Mouse (Mus musculus) telencephalon, adult 2 months (tissue): ENCODE results near the gene Pard3.

Source experiments
- DNase-seq: peaks from one replicate; pipeline ENCODE4 v3.0.0-alpha.2; 2011; ENCODE audit warnings: low read depth, low spot score

Gene Pard3

DNA sequence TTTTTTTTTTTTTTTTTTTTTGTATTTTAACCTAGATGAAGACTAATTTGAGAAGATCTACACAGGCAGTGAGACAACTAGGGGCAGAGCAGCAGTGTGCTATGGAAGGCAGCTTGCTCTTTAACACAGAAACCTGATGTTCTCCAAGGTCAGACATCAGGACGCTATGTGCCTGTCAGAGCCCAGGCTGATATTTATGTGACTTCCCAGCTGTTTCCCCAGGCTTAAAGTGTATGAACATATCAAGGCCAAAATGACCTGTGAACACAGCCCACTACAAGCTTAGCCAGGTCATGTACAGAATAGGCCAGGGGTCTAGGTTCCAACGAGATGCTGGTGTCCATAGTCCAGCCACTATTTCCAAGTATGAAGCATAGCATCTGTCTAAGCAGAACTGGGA is 482.5 kb downstream of the Pard3 start:
- no peak for DNase-seq

- no peak for DNase-seq
These were observed 487.2 kb downstream of the Pard3 start for GRCm38 (mm10) chr8:127550928-127551327.

DNA sequence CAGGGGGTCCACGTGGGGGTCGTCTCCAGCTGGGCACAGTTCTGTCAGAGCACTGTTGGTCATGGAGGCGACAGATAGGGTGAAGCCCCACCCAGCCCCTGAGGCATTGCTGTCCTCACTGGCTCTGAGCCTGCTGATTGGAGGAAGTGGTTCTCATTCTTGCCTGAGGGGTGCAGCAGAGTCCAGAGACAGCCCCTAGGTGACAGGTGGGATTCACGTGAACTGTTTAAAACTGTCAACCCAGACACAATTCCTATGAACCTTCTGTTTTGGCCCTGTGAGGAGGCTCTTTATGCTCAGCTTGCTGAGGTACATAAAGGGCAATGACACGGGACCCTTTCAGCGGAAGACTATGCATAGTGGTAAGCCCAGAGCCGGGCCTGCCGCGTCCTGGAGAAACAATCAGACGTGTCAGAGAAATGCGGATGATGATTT is 488.5 kb downstream of the Pard3 start:
- DNase-seq, result no peak

DNA sequence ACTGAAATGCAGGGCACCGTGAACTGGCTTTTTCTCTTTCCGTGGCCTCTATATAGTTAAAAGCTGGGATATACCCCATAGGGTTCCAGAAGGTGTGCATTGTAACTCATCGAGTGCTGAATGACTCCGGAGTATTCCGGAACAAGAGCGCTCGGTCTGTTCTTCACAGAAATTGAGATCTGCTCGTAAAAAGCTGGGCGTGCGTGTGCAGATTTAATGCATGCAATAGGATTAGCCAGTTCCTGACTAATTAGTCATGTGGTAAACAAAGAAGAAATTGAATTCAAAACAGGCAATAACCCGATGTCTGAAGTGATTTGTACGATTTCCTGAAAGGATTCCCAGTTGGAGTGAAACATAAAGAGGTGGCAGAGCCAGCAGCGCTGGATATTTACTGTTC is 489.1 kb downstream of the Pard3 start:
- no peak for DNase-seq

DNA sequence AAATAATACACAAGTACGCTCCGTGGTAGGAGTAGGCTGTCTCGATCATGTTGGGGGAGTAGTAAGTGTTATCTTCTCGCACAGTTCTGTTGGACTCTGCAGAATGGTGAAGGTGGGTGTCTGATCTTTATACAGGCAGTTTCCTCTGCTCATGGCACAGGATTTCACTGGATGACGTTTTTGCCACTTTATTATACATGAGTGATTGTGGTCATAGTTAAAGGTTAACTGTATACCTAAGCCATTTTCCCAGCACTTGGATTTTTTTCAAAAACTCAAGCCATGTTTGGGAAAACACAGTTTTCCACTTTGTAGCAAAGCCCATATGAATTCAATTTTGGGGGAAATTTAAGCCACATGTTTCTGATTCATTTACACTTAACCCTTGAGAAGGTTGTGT is 489.9 kb downstream of the Pard3 start:
- DNase-seq, result no peak

DNA sequence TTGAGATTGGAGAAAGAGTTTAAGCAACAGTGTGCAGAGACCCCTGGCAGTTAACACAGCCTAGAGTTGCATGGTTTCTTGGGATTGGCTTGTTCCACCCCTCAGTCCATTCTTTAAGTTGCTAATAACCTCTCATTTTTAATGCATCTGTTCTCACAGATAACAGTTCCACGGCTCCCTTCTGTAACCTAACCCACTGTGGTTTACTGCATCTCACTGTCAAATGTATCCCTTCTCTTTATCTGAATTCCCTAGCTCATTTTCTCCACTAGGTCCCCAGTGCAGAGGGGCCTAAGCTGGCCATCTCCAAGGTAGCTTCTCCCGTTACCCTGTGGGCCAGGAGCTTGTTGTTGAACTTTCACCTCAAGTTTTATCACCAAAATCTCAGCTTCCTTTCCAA is 492.1 kb downstream of the Pard3 start:
- no peak for DNase-seq

DNA sequence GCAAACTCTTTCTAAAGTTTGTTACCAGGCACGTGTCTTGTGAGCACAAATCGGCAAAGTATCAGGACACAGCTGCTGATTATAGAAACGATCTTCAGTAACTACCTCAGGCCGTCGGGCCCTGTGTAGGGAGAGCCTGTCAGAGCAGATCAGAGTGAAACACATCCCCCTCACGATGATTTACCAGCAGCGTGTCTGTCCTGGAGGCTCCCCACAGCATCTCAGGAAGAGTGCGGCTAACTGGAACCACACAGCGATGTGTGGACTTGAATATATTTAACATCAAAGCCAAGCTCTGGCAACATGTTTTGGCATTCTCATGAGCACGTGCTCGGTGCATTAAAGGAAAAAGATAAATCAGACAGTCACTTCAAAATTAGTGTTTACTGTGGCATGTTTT is 493.3 kb downstream of the Pard3 start:
- DNase-seq, result no peak

GRCm38 (mm10) chr8:127557566-127557965 is 493.9 kb downstream of the Pard3 start:
- DNase-seq, result no peak

DNA sequence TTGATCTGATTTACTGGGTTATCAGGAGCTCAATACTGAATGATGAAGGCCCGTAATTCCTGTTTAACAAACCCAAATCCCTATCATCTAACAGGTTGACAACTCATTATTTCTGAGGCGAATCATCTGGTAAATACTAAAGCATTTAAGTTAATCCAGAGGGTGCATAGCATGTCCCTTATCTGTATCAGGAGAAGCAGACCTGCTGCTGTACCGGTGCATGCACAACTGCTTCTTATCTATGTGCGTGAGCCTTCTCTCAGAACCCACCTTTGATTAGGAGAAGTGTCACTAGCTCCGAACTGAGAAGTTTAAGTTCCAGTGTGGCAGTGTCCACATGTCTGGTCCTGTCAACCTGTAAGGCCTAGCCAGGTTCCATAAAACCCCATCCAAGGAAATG is 499.9 kb downstream of the Pard3 start:
- no peak for DNase-seq

- DNase-seq, result no peak
These were observed 500.7 kb downstream of the Pard3 start for GRCm38 (mm10) chr8:127564426-127564825.

- DNase-seq, result no peak
These were observed 505.5 kb downstream of the Pard3 start for GRCm38 (mm10) chr8:127569212-127569611.

- DNase-seq, result no peak
These were observed 506.8 kb downstream of the Pard3 start for GRCm38 (mm10) chr8:127570527-127570926.

DNA sequence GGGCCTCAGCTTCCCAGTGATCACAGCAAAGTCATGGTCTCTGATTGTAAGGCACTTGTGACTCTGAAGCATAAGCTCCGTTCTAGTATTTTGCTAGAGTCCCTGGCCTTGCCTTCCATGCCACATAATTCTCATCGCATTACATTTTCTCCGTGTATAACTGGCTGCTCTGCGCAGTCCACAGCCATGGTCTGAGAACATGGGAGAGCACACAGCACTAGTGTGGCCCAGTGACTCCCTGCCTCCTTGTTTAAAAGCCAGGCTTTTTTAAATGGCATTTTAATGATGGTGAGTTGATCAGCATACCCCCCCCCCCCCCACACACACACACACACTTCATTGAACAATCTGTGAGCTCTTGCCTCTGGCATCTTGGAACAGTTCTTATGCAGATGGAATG is 508.8 kb downstream of the Pard3 start:
- DNase-seq, result no peak

- no peak for DNase-seq
These were observed 513.0 kb downstream of the Pard3 start for GRCm38 (mm10) chr8:127576657-127577056.

GRCm38 (mm10) chr8:127577656-127578055 is 514.0 kb downstream of the Pard3 start:
- DNase-seq, result no peak

GRCm38 (mm10) chr8:127579436-127579835 is 515.7 kb downstream of the Pard3 start:
- no peak for DNase-seq

DNA sequence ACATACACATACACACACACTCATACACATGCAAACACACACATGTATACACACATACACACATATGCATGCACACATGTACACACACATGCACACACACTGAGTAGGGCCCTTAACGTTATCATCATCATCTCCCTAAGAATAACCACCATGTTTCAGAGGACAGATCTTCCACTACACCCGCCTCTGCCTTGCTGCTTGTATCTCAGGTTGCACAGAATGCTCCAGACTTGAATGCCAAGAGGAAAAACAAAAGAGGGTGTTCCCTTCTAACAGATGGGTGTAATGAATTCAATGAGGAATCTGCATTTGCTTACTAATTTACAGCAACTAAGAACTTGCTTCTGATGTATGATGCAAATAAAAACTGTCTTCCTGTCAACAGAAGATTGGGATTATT is 519.7 kb downstream of the Pard3 start:
- DNase-seq, result no peak

- DNase-seq, result no peak
These were observed 521.9 kb downstream of the Pard3 start for GRCm38 (mm10) chr8:127585618-127586017.

GRCm38 (mm10) chr8:127586681-127587080 is 523.0 kb downstream of the Pard3 start:
- no peak for DNase-seq

GRCm38 (mm10) chr8:127588313-127588712 is 524.6 kb downstream of the Pard3 start:
- no peak for DNase-seq

DNA sequence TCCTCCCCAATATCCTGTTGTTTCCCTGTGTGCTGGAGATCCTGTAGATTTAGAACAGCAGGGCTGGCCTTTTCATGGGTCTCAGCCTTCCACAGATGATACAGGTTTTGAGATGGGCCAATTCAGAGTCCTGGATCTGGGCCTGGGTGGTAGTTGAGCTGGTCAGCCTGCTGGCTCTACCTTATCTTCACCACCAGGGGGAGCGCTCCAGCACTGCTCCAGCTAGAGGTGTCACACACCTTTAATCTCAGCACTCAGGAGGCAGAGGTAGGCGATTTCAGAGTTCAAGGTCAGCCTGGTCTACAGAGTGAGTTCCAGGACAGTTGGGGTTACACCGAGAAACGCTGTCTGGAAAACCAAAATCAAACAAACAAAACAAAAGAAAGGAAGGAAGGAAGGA is 525.6 kb downstream of the Pard3 start:
- DNase-seq, result no peak

GRCm38 (mm10) chr8:127590674-127591186 is 527.0 kb downstream of the Pard3 start:
- DNase-seq, result no peak

GRCm38 (mm10) chr8:127592648-127593574 is 529.2 kb downstream of the Pard3 start:
- DNase-seq, result no peak
